Mouse (Mus musculus) MEL (cell line): Measurements from ENCODE around the gene A030014E15Rik. TPM values are rescaled to one million over a fixed set of nuclear protein-coding genes. Genes with fewer than 3 reads are reported as not detected.

Source experiments
- DNase-seq: peaks from one replicate; pipeline ENCODE4 v3.0.0; 2011; ENCODE audit warnings: low read depth, low spot score
- H3K27ac ChIP-seq: 2 replicates; pipeline ENCODE4 v1.5.1; 2012; ENCODE audit warnings: low read depth, mild to moderate bottlenecking, control low read depth, low read length, moderate library complexity; ENCODE audit not compliant: control insufficient read depth
- H3K27me3 ChIP-seq, 2 experiments: fragments of 150-350 bp in 1 of 2; sonication (generic) in 1 of 2; 2 replicates each; pipeline ENCODE4 v1.6.1; 2012; ENCODE audit warnings: low read length in 2 of 2, mild to moderate bottlenecking in 2 of 2, improper control_type of control experiment in 1 of 2, moderate library complexity in 1 of 2; ENCODE audit not compliant: insufficient read depth in 2 of 2, control insufficient read depth in 1 of 2
- H3K36me3 ChIP-seq, 2 experiments: 2 replicates each; pipeline ENCODE4 v1.6.1; 2012 to 2014; ENCODE audit warnings: low read length in 2 of 2, improper control_type of control experiment in 1 of 2, inconsistent platforms in 1 of 2, mild to moderate bottlenecking in 1 of 2; ENCODE audit not compliant: insufficient read depth in 2 of 2, control insufficient read depth in 1 of 2
- H3K4me1 ChIP-seq, 2 experiments: fragments of 150-350 bp in 1 of 2; sonication (generic) in 1 of 2; 2 replicates each; pipeline ENCODE4 v1.6.1; 2012; ENCODE audit warnings: low read length in 2 of 2, improper control_type of control experiment in 1 of 2, mild to moderate bottlenecking in 1 of 2; ENCODE audit not compliant: insufficient read depth in 2 of 2, control insufficient read depth in 1 of 2
- H3K4me3 ChIP-seq, 2 experiments: fragments of 150-350 bp in 1 of 2; sonication (generic) in 1 of 2; 2 replicates each; pipeline ENCODE4 v1.5.1; 2012; ENCODE audit warnings: low read depth in 2 of 2, low read length in 2 of 2, mild to moderate bottlenecking in 2 of 2, moderate library complexity in 2 of 2, control low read depth in 1 of 2, improper control_type of control experiment in 1 of 2; ENCODE audit not compliant: control insufficient read depth in 1 of 2, insufficient read depth in 1 of 2
- H3K79me2 ChIP-seq: 2 replicates; pipeline ENCODE4 v1.6.1; 2012; ENCODE audit warnings: mild to moderate bottlenecking, low read length, moderate library complexity; ENCODE audit not compliant: control insufficient read depth, poor library complexity, insufficient read depth
- H3K9ac ChIP-seq: 2 replicates; pipeline ENCODE4 v1.6.1; 2012; ENCODE audit warnings: low read depth, mild to moderate bottlenecking, control low read depth, low read length, moderate library complexity; ENCODE audit not compliant: control insufficient read depth, poor library complexity, severe bottlenecking
- H3K9me3 ChIP-seq: fragments of 150-350 bp; sonication (generic); replicated peaks from 2 replicates; pipeline ENCODE4 v1.6.1; 2012; ENCODE audit warnings: mild to moderate bottlenecking, low read length, improper control_type of control experiment, moderate library complexity; ENCODE audit not compliant: insufficient read depth
- ETS1 ChIP-seq: IDR thresholded peaks from 2 replicates; pipeline ENCODE4 v1.6.1; 2012; ENCODE audit warnings: low read depth, mild to moderate bottlenecking, inconsistent platforms, low read length, improper control_type of control experiment, moderate library complexity
- GABPA ChIP-seq: IDR thresholded peaks from 2 replicates; pipeline ENCODE4 v1.6.1; 2012; ENCODE audit warnings: low read depth, mild to moderate bottlenecking, inconsistent platforms, low read length, improper control_type of control experiment, moderate library complexity
- GATA1 ChIP-seq: IDR thresholded peaks from 2 replicates; pipeline ENCODE4 v1.6.1; 2011; ENCODE audit warnings: low read depth, low read length, improper control_type of control experiment
- HCFC1 ChIP-seq: IDR thresholded peaks from 2 replicates; pipeline ENCODE4 v1.6.1; 2012; ENCODE audit warnings: low read depth, mild to moderate bottlenecking, inconsistent platforms, low read length, improper control_type of control experiment, moderate library complexity
- MXI1 ChIP-seq: IDR thresholded peaks from 2 replicates; pipeline ENCODE4 v1.6.1; 2011; ENCODE audit warnings: mild to moderate bottlenecking, low read depth, low read length, improper control_type of control experiment
- MYB ChIP-seq: IDR thresholded peaks from 2 replicates; pipeline ENCODE4 v1.6.1; 2011; ENCODE audit warnings: mild to moderate bottlenecking, low read depth, low read length, improper control_type of control experiment
- MYC ChIP-seq: IDR thresholded peaks from 2 replicates; pipeline ENCODE4 v1.6.1; 2011; ENCODE audit warnings: low read depth, mild to moderate bottlenecking, low read length, improper control_type of control experiment, moderate library complexity
- NRF1 ChIP-seq: IDR thresholded peaks from 2 replicates; pipeline ENCODE4 v1.6.1; 2014; ENCODE audit warnings: low read depth, mild to moderate bottlenecking, inconsistent platforms, low read length, improper control_type of control experiment, moderate library complexity; ENCODE audit not compliant: poor library complexity, insufficient read depth, severe bottlenecking
- POLR2A ChIP-seq, 2 experiments: IDR thresholded peaks; 2 replicates each; pipeline ENCODE4 v1.6.1; 2011 to 2012; ENCODE audit warnings: low read length in 2 of 2, mild to moderate bottlenecking in 2 of 2, control low read depth in 1 of 2, improper control_type of control experiment in 1 of 2, low read depth in 1 of 2, moderate library complexity in 1 of 2; ENCODE audit not compliant: control insufficient read depth in 1 of 2, insufficient read depth in 1 of 2, poor library complexity in 1 of 2
- RAD21 ChIP-seq: IDR thresholded peaks from 2 replicates; pipeline ENCODE4 v1.6.1; 2011; ENCODE audit warnings: mild to moderate bottlenecking, low read depth, low read length, improper control_type of control experiment
- RCOR1 ChIP-seq: IDR thresholded peaks from 2 replicates; pipeline ENCODE4 v1.6.1; 2012; ENCODE audit warnings: low read depth, mild to moderate bottlenecking, inconsistent platforms, low read length, improper control_type of control experiment
- SIN3A ChIP-seq: IDR thresholded peaks from 2 replicates; pipeline ENCODE4 v1.6.1; 2012; ENCODE audit warnings: low read length, improper control_type of control experiment, inconsistent platforms
- SMC3 ChIP-seq: IDR thresholded peaks from 2 replicates; pipeline ENCODE4 v1.6.1; 2011; ENCODE audit warnings: low read depth, low read length, improper control_type of control experiment
- TBP ChIP-seq: IDR thresholded peaks from 2 replicates; pipeline ENCODE4 v1.8.0; 2011; ENCODE audit warnings: low read depth, low read length, improper control_type of control experiment
- TCF12 ChIP-seq: IDR thresholded peaks from 2 replicates; pipeline ENCODE4 v1.6.1; 2014; ENCODE audit warnings: low read depth, mild to moderate bottlenecking, inconsistent platforms, low read length, improper control_type of control experiment, moderate library complexity
- UBTF ChIP-seq: IDR thresholded peaks from 2 replicates; pipeline ENCODE4 v1.6.1; 2012; ENCODE audit warnings: low read depth, mild to moderate bottlenecking, inconsistent platforms, low read length, improper control_type of control experiment, moderate library complexity, borderline replicate concordance; ENCODE audit not compliant: insufficient read depth
- USF1 ChIP-seq: IDR thresholded peaks from 2 replicates; pipeline ENCODE4 v1.6.1; 2014; ENCODE audit warnings: low read depth, mild to moderate bottlenecking, inconsistent platforms, low read length, improper control_type of control experiment, moderate library complexity
- ZC3H11A ChIP-seq: IDR thresholded peaks from 2 replicates; pipeline ENCODE4 v1.6.1; 2012; ENCODE audit warnings: low read depth, mild to moderate bottlenecking, inconsistent platforms, low read length, improper control_type of control experiment
- polyA plus RNA-seq, 2 experiments: library from polyadenylated mRNA; stranded (reverse) in 1 of 2; unstranded in 1 of 2; fragments of >175 nt in 1 of 2; fragments of >200 nt in 1 of 2; gene quantifications; 2 replicates each; pipeline versions ENCODE4 v1.2.1 to v1.2.4; 2012; ENCODE audit warnings: low replicate concordance in 2 of 2, low read depth in 1 of 2; ENCODE audit not compliant: insufficient read length in 2 of 2, insufficient read depth in 1 of 2, missing spikeins in 1 of 2
- total RNA-seq: library from RNA; depleted of rRNA; stranded (reverse); fragments of 300-350 nt; gene quantifications from 2 replicates; pipeline ENCODE4 v1.2.3, GENCODE M21; 2012

A030014E15Rik gene
- total and polyA plus RNA-seq, 3 experiments: not detected

DNA sequence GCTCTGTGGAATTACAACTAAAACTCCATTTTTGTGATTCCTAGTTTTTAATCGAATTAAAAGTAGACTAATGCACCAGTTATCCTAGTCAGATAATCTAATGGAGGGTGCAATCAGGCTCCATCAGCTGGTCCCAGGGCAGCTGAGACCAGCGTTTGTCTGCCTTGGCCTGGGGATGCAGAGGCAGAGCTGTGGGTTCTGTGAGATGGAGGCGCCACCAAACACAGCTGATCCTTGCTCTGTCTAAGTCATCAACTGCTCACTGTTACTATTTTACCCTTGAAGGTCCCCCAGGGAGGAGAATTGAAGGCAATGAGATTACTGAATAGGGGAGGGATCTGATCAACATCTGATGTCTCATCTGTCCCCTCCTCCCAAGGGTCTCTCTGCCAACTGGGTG, 41.7 kb downstream of the A030014E15Rik start:
- no peak for DNase-seq
- H3K36me3 ChIP-seq: no peaks in the 10 kb centered on the region
- H3K79me2 ChIP-seq: no peaks in the 10 kb centered on the region
- no peaks in the 10 kb centered on the region for H3K9me3 ChIP-seq
- no peaks in the 10 kb centered on the region for H3K4me1 ChIP-seq
- H3K4me3 ChIP-seq: no peak overlapping the region
- H3K27ac ChIP-seq: no peak overlapping the region
- H3K9ac ChIP-seq: no peak overlapping the region
- TF ChIP-seq MYB (no peak), MXI1 (no peak)
- peaks cover 0 to 2% of the 10 kb centered on the region in 2 experiments; a peak in 1 of 4 replicates for H3K27me3 ChIP-seq

DNA sequence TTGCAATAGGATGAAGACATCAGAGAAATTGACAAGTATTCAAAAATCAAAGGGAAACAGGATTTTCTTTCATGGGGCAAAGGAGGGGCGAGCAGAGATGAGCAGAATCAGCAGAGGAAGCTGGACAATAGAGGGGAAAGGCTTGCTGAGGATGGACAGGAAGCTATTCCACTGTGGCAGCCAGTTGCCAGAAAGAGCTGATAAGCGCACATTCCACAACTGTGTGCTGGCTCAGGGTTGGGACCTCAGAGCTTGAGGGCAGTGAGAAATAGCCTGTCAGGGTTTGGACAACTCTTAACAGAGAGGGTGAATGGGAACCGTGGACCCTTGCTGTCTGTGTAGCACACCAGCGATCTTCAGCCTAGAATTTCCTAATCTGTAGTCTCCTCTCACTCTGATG, 47.3 kb downstream of the A030014E15Rik start:
- Histone ChIP-seq H3K9ac (no peak overlapping the region), H3K4me3 (no peak overlapping the region), H3K36me3 (no peaks in the 10 kb centered on the region), H3K27ac (no peak overlapping the region), H3K4me1 (no peaks in the 10 kb centered on the region), H3K27me3 (peaks cover 0 to 3% of the 10 kb centered on the region in 2 experiments; a peak in 2 of 4 replicates), H3K79me2 (no peaks in the 10 kb centered on the region), H3K9me3 (no peaks in the 10 kb centered on the region)
- no peak for DNase-seq
- TF ChIP-seq TCF12 (no peak), SIN3A (no peak), UBTF (no peak), ZC3H11A (no peak), USF1 (no peak), RCOR1 (no peak), GABPA (no peak), RAD21 (no peak)

DNA sequence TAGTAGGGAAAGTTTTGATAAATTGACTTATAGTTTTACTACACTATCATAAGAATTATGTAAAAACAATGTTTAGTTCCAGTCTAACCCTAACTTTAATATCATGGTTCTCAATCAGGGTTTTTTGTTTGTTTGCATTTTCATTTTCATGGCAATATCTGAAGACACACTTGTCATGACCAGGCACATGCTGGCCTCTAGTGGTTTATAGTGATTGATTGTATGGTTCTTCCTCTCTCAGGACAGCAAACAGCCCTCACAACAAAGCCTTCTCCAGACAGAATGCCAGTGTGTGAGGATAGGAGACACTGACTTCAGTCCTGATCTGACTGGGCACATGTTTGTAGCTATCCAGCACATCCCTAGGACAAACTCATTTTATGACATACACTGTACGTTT, 48.5 kb downstream of the A030014E15Rik start:
- DNase-seq: no peak
- Histone ChIP-seq H3K79me2 (no peaks in the 10 kb centered on the region), H3K27ac (no peak overlapping the region), H3K9ac (no peak overlapping the region), H3K27me3 (peaks cover 0 to 1% of the 10 kb centered on the region in 2 experiments; a peak in 1 of 4 replicates), H3K4me1 (no peaks in the 10 kb centered on the region), H3K9me3 (no peaks in the 10 kb centered on the region), H3K36me3 (no peaks in the 10 kb centered on the region), H3K4me3 (no peak overlapping the region)
- no peak for TF ChIP-seq POLR2A (IDR thresholded peaks at IDR 0.05; ENCODE audit: control insufficient read depth in 1 of 2, insufficient read depth in 1 of 2, low read depth in 1 of 2, low read length in 2 of 2, poor library complexity in 1 of 2)
- TF ChIP-seq NRF1: no peak
- TF ChIP-seq HCFC1: no peak
- no peak for TF ChIP-seq TBP
- TF ChIP-seq ETS1: no peak
- no peak for TF ChIP-seq GATA1
- TF ChIP-seq MYC: no peak
- TF ChIP-seq SMC3: 0 out of 2 replicates have a peak, but pooled peaks have one; percentile 8
- no peak for TF ChIP-seq UBTF
- peak; percentile 8 for TF ChIP-seq RAD21
